Mouse (Mus musculus) induced T-regulatory cell, adult 2 months (primary cell): ENCODE measurements around the gene Itgb4.
A peak's percentile ranks its signal among the peaks of the same experiment; 100 is the strongest.

Experiments
- DNase-seq: peaks from one replicate; pipeline ENCODE4 v3.0.0-alpha.2; 2012; ENCODE audit warnings: low read depth

Gene Itgb4

DNA sequence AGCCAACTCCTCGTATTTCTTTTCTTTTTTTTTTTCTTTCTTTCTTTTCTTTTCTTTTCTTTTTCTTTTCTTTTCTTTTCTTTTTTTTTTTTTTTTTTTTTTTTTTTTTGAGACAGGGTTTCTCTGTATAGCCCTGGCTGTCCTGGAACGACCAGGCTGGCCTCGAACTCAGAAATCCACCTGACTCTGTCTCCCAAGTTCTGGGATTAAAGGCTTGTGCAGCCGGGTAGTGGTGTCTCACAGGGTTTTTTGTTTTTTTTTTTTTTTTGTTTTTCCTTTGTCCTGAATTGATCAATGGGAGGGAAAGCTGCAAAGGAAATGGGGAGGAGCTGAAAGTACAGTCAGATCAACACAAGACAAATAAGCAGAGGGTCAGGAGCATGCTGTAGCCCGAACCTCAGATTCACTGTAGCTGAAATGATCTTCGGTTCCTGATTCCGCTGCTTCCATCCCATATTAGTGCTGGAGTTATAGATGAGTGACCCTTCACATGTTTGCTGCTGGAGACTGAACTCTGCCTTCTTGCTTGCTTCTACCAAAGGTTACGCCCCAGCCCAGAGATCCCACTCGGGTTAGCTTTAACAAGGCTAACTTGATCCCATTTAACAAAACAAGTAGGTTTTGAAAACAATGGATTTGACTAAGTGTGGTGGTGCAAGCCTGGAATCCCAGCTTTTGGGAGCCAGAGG is 53.8 kb downstream of the Itgb4 start:
- DNase-seq, result no peak

DNA sequence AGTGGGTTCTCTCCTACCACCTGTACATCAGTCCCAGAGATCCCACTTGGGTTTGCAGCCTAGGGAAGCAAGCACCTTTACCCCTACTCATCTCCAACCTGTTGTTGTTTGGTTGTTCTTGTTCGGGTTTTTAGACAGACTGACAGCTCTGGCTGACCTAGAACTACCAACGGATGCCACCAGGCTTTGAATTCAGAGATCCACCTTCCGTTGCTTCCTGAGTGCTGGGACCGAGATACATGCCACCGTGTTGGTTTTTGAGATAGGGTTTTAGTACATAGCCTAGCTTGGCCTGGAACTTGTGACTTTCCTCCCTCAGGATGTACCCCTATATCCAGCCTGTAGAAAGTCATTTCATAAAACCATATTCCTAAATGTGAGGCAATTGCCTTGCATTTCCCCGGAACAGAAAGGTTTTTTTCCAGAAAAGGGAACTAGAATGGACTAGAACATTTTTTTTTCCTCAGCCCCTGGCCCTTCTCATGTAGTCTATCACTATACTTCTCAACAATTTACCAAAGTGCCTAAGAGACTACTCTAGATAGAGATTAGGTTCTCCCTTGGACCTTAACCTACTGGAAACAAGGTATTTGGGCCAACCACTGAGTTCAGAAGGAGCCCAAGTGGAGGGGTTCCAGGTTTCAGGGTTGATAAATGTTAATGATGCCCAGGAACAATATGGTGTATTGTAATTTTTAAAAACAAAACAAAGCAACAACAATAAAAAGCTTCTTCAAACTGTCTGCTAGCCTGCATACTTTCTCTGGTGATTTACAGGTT is 54.8 kb downstream of the Itgb4 start:
- no peak for DNase-seq

DNA sequence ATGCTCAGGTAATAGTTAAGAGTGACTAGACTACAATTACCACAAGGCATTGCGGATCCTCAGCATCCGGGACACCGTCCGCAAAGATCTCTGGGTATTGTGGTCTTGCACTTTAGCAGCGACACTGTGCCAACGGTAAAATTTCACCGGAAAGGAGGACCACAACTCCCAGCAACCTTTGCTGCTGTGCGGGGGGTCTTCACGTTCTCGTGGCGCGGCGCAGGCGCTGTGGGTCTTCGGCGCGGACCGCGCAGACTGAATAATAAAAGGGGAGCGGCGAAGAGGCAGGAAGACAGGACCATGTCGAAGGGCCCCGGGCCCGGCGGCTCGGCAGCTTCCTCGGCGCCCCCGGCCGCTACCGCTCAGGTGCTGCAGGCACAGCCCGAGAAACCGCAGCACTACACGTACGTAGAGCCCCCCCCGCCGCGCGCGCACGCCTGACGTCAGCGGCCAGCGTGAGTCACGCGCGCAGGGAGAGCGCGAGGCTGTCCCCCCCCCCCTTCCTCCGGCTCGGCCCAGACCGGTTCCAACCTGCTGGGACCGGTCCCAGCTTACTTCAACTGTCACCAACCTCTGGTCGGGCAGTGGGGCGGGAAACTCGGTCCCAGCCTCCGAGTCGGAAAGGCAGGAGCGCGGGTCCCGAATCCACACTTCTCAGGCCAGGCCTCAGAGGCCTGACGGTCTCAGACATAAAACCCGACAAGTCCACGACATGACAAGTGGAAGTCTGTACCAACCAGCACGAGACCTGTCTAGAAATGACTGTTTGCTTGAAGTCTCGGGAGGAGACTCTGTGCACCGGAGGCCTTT is 55.8 kb downstream of the Itgb4 start, which contains the start of gene Unk:
Gene Unk (plus strand): TSS at position 235 of the 810 bp plus-strand sequence.
- DNase-seq, result peak; percentile 98

DNA sequence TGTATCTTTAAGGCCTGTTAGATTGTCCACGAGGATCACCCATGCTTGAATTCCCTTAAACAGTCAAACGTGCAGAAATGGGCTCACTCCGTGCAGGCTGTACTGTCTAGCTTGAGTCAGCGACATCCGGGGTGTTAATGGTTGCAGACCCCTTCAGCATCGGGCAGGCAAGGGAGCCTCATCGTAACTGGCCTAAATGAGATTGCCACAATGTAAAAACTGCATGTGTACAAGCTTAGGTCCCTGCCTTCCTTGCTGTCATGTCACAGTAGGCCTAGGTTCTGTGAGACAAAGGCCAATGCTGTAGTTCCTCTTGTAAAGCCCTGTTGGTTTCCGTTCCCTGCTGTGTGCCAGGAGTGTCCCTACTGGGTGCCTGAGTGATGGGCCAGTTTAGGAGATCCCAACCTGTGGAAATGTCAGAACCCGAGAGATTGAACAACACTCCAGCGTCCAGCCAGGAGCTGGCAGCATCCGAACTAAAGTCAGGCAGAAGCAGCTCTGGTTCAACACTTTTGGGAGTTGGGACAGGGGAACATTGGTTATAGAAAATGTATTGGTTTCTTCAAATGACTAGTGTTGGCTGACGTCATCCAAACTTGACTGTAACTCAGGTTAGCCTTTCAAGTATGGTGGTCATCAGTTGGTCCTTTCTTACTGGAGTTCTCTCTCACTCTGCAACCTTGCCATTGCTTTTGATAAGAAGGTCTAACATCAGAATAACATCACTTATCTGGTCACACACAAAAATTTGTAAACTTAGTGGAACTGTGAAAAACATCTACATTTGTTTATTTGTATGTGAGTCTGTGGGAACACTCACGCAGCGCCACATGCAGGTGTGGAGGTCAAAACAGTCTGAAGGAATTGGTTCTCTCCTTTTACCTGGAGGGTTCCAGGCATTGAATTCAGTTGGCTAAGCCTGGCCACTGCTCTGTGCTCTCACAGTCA is 56.7 kb downstream of the Itgb4 start:
- DNase-seq, result no peak

DNA sequence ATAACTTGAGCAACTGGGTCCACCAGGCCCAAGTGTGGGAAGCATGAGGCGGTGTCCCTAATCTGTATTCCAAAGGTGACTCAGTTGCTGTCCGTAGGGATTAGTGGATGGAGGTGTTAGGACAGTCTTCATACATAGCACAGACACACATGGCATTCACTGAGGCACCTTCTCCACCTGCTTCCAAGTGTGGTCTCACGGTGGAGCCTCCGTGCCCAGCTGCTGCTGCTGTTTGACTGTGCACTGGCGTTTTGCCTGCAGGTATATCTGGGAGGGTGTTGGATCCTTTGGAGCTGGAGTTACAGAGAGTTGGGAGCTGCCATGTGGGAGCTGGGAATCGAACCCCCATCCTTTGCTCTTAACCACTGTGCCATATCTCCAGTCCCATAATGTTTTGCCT is 60.1 kb downstream of the Itgb4 start:
- no peak for DNase-seq

DNA sequence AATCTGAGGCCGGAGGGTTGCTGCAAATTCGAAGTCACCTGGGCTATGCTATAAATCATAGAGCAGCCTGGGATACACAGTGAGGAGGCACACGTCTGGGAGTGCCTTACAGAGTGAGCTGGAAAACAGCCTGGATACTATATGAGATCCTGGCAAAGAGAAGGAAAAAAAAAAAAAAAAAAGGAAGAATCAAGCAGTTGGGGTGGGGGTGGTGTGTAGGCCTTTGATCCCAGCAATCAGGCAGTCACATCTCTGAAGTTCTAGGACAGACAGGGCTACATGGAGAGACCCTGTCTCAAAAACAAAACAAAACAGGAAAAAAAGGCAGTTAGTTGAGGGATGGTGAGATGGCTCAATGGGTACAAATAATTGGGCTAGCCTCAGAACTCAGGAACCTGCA is 62.2 kb downstream of the Itgb4 start:
- DNase-seq, result no peak

DNA sequence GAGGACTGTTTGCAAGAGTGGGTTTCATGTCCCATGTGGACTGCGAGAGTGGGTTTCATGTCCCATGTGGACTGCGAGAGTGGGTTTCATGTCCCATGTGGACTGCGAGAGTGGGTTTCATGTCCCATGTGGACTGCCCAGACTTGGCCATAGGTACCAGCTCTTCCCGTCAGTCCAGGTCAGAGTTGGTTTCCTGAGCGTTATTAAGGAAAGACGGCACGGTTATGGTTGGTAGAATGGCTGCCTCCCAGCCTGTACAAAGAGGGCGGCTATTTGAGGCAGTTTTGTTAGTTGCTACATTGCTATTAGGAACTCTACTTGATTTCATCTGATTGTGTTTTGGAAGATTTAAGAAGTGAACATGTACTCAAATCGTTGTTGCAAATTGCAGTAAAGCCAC is 63.3 kb downstream of the Itgb4 start:
- no peak for DNase-seq

DNA sequence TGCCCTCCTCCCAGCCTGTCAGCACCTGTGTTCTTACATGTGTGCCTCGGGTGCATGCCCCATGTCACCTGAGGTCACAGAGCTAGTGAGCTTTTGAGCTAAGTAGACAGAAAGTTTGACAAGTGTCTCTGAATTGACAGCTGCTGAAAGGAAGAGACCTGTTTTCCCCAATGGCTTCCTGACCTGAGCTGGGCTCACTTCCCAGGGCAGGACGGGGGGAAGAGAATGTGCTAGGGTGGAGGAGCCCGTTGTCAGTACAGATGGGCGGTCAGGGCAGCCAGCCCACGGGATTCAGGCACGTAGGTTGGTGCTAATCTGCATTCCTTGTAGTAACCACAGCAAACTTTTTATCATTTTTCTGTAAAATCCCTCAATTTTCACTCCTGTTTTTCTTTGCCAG is 66.1 kb downstream of the Itgb4 start:
- DNase-seq, result no peak

DNA sequence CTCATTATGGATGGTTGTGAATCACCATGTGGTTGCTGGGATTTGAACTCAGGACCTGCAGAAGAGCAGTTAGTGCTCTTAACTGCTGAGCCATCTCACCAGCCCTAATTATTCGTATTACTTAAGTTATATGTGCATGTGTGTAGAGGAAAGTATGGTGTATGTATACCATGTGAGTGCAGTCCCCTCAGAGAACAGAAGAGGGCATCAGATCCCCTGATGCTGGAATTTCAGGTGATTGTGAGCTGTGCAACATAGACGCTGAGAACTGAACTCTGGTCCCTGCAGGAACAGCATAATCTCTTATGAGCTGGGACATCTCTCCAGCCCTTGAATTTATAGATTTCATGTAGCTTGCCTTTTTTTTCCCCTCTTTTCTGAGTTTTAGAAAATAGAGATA is 67.3 kb downstream of the Itgb4 start:
- DNase-seq, result no peak

DNA sequence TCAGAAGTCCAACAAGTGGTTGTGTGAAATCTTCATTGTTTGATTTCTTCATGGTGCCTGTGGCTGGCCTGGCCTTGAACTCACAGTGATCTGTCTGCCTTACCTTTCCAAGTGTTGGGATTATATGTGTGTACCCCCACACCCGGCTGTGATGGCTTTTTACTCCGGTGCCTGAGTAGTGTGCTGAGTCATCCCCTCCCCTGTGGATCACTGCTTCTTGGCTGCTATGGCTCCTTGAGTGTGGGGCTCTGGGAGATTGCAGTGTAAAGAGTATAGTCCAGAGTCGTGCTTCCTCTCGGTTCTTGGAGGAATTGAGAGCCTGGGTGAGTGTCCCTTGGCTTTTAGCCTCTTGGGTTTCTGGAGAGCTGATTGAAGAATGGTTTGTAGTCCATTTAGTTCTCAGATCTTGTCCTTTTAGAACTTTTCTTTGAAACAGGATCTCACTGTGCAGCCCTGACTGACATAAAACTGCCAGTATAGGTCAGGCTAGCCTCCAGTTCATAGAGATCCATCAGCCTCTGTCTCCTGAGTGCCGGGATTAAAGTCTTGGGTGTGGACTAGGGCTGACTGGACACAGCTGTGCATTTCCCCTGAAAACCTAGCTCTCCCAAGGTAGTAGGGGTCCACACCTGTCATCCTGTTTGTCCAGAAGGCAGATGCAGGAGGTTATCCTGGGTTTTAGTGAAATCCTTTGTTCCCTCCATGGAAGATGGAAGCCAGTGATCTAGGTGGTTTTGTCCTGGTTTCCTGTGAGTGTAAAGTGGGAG is 68.0 kb downstream of the Itgb4 start:
- DNase-seq, result no peak

DNA sequence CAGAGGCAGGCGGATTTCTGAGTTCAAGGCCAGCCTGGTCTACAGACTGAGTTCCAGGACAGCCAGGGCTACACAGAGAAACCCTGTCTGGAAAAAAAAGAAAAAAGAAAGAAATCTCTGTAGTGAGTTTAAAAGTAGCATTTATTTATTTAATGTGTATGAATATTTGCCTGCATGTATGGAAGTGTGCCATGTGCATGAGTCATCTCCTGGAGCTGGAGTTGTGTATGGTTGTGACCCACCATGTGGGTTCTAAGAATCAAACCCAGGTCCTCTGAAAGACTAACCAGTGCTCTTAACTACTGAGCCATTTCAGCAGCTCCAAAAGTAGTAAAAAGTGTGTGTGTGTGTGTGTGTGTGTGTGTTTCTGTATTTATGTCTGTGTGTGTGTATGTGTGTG is 68.8 kb downstream of the Itgb4 start:
- DNase-seq, result no peak

DNA sequence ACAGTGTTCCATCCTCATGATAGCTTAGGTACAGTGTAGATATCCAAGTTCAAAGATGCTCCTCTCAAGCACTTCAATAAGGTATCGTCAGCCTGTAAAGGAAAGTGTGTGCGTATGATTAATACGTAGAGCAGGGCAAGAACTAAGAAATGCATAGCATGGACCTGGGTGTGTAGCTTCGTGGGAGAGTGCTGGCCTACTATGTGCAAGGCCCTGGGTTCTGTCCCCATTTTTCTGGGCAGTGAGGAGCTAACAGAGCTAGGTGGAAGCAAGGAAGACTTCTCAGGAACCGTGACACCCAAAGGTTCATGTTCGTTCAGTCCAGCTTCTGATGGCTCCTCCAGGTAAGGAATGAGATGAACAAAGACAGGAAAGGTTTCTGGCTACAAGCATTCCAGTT is 70.7 kb downstream of the Itgb4 start:
- no peak for DNase-seq

DNA sequence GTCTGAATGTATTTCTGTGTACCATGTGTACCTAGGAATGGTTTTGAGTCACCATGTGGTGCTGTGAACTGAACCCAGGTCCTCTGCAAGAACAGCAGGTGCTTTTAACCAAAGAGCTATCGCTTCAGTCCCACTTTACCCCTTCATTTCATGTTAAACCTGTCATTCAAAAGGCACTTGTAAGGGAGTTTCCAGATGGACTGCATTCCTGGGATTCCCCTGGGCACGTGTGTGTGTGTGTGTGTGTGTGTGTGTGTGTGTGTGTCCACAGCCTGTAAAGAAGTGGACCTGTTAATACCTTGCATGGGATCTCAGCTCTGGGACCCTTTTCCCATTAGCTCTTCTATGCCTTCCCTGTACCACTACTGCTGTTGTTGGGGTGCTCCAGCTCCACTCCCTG is 75.1 kb downstream of the Itgb4 start:
- DNase-seq, result no peak

DNA sequence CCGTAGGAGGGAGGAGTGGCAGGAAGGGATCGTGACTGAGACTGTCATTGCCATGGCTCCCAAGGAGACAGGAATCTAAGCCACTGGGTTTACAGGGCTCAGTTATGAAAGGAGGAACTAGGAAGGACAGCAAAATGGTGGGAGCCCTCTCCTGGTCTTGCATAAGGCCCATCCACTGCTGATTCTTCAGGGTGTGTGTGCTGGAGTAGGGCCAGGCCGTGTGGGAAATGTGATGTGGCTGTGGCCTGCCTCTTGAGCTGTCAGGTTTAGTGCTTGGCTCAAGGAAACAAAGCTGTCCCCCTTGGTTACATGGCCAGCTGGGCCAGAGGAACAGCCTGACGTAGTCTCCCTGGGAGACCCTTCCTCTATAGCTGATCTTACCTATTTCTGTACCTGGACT is 75.7 kb downstream of the Itgb4 start:
- no peak for DNase-seq

DNA sequence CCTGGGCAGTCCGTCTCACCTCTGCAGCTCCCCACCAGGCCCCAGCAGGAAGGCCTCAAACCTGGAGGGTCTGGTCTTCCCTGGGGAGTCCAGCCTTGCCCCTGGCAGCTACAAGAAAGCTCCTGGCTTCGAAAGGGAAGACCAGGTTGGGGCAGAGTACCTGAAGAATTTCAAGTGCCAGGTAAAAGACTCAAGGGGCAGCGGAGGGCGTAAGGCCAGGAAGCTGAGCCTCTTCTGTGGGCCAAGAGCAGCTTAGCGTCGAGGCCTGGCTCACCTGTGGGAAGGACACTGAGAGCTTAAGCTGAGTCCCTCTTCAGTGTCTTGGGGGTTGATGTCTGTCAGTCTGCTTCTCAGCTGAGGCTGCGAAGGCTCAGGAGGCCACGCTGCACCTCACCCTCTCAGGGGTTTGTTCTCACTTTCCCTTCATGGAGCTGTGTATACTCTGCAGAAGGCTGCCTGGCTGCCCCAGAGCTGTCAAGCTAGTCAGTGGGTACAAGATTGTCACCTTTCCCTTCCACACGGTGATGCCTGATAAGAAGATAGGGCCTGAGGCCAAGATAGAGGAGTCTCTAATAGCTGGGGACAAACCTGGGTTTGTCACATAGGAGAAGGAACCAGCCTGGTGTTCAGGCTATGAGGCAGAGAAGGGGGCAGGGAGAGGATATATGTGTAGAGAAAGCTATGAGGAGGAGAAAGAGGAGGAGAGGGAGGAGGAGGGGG is 79.2 kb downstream of the Itgb4 start:
- no peak for DNase-seq

DNA sequence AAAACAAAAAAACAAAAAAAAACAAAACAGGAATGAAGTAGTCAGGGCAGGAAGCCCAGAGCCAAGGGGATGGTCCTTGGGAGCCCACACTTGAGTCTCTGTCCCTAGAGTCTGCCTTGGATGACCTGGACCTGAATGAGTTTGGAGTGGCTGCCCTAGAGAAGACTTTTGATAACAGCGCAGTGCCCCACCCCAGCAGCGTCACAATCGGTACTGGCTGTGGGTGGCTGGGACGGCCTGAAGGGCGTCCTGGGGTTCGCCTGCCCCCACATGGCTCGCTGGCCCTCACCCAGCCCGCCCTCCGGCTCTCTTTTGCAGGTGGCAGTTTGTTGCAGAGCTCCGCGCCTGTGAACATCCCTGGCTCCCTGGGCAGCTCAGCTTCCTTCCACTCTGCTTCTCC is 81.4 kb downstream of the Itgb4 start:
- no peak for DNase-seq

DNA sequence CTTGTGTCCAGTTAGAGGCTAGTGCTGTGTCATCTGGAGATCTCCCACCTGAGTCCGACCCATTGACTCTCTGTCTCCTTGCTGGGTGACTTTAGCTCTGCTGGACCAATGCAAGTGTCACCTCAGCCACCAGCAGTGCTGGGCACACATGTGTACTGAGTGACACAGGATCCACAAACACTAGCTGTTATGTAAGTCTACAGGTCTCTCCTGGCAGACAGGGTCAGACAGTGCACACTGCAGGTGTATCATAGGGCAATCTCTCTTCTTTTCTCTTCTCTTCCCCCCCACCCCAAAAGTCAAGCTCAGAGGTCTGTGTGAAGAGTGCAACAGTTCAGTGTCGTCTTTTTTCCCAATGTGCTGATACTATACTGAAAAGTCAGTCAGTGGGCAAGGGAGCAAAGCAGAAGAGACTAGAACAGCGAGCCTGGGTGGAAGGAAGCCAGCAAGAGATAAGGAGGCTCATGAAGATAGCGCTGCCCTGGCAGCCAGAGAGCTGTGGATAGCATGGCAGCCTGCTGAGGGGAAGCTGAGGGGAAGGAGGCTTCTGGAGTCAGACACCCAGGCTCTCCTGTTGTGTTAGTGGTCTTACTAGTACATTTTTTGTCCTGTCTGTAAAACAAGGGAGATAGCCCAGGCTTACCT is 82.8 kb downstream of the Itgb4 start:
- DNase-seq, result no peak
